Mouse (Mus musculus): Measurements from ENCODE around the gene Ablim1.

GRCm38 (mm10) chr19:57297447-57297846 is 17.3 kb downstream of the Ablim1 start:
- TF ChIP-seq CTCF (IDR thresholded peaks at IDR 0.05; ENCODE audit: low read depth), result no peak
- TF ChIP-seq EP300 (IDR thresholded peaks at IDR 0.05; ENCODE audit: low read depth), result no peak
